ENCODE assay signal across 8 mouse cellular contexts in genomic region chr8:70863956-70864711, GRCm38 (mm10). TPM values are rescaled to one million over a fixed set of nuclear protein-coding genes. Genes with fewer than 3 reads are reported as not detected.
DNase-seq lines count a peak whose midpoint lies in the region; ATAC-seq and TF ChIP-seq lines count a peak whose summit lies in the region.

No protein-coding gene starts in this region.

- peaks cover 49% of the 10 kb centered on the region for H3K4me1 ChIP-seq in kidney, embryonic 16.5 days (ENCODE audit: insufficient read depth, low read length)
- H3K4me1 ChIP-seq in heart, embryonic 11.5 days (ENCODE audit: control insufficient read depth, insufficient read depth, low read length): peaks cover 39% of the 10 kb centered on the region
- peaks cover 48% of the 10 kb centered on the region for H3K4me1 ChIP-seq in limb, embryonic 13.5 days
- H3K4me1 ChIP-seq in olfactory bulb, adult 2 months (ENCODE audit: control insufficient read depth, insufficient read depth, low read length): peaks cover 47% of the 10 kb centered on the region

- no peaks in the 10 kb centered on the region for H3K9me3 ChIP-seq in kidney, embryonic 16.5 days (ENCODE audit: low read length)
- H3K9me3 ChIP-seq in heart, embryonic 11.5 days (replicated peaks; ENCODE audit: control insufficient read depth, low read length): no peaks in the 10 kb centered on the region
- H3K9me3 ChIP-seq in limb, embryonic 13.5 days: no peaks in the 10 kb centered on the region

- DNase-seq in kidney, adult 11 months: no peak
- DNase-seq in T-cell, adult 2 months (ENCODE audit: low spot score): peak; percentile 26
- DNase-seq in spleen, adult 18-20 months: no peak
- DNase-seq in spleen, postnatal 14 days (ENCODE audit: low spot score in 2 of 2): no peak

- no peaks in the 10 kb centered on the region for H3K36me3 ChIP-seq in kidney, embryonic 16.5 days (ENCODE audit: insufficient read depth, low read length)
- H3K36me3 ChIP-seq in heart, embryonic 11.5 days (ENCODE audit: control insufficient read depth, insufficient read depth, low read length): no peaks in the 10 kb centered on the region
- peaks cover 12% of the 10 kb centered on the region for H3K36me3 ChIP-seq in limb, embryonic 13.5 days

- WGBS in kidney, embryonic 16.5 days: under 1% methylated on average over 46 of the region's 46 CpGs
- WGBS in heart, embryonic 11.5 days (ENCODE audit: insufficient replicate concordance): 2% methylated on average over 46 of the region's 46 CpGs
- WGBS in limb, embryonic 13.5 days: under 1% methylated on average over 46 of the region's 46 CpGs
- 2% methylated on average over 46 of the region's 46 CpGs for WGBS in olfactory bulb, adult 2 months

- no peak for TF ChIP-seq CTCF in olfactory bulb, adult 2 months (IDR thresholded peaks at IDR 0.05; ENCODE audit: insufficient read depth, low read depth, low read length)

- peak overlapping the region; percentile 64 for H3K4me3 ChIP-seq in kidney, embryonic 16.5 days (ENCODE audit: low read length)
- peak overlapping the region; percentile 61 for H3K4me3 ChIP-seq in heart, embryonic 11.5 days (ENCODE audit: low read depth, low read length)
- H3K4me3 ChIP-seq in limb, embryonic 13.5 days: peak overlapping the region; percentile 51
- H3K4me3 ChIP-seq in olfactory bulb, adult 2 months (ENCODE audit: insufficient read depth, low read depth, low read length): peak overlapping the region; percentile 58

- H3K9ac ChIP-seq in kidney, embryonic 16.5 days (replicated peaks; ENCODE audit: low read length): peak overlapping the region; percentile 67
- peak overlapping the region; percentile 72 for H3K9ac ChIP-seq in heart, embryonic 11.5 days (ENCODE audit: low read depth, low read length)
- H3K9ac ChIP-seq in limb, embryonic 13.5 days: peak overlapping the region; percentile 70

- no peak for TF ChIP-seq POLR2A in olfactory bulb, adult 2 months (IDR thresholded peaks at IDR 0.05; ENCODE audit: insufficient read depth, low read depth, low read length)

- no peak overlapping the region for H3K27ac ChIP-seq in kidney, embryonic 16.5 days (ENCODE audit: low read length)
- no peak overlapping the region for H3K27ac ChIP-seq in heart, embryonic 11.5 days (ENCODE audit: low read depth, low read length)
- H3K27ac ChIP-seq in limb, embryonic 13.5 days: 0 out of 2 replicates have a peak overlapping the region, but pooled peaks have one; percentile 70
- H3K27ac ChIP-seq in olfactory bulb, adult 2 months (ENCODE audit: insufficient read depth, low read depth, low read length): peak overlapping the region; percentile 57; the same call in 1 of the 2 replicates

- H3K4me2 ChIP-seq in kidney, embryonic 16.5 days (replicated peaks; ENCODE audit: low read depth, low read length): peak overlapping the region; percentile 80
- H3K4me2 ChIP-seq in heart, embryonic 11.5 days: peak overlapping the region; percentile 88
- H3K4me2 ChIP-seq in limb, embryonic 13.5 days (replicated peaks): peak overlapping the region; percentile 96

- no peak for ATAC-seq in kidney, embryonic 16.5 days (ENCODE audit: low FRiP score, low TSS enrichment)
- no peak for ATAC-seq in heart, embryonic 11.5 days (replicated peaks; ENCODE audit: insufficient number of reproducible peaks, low FRiP score, low TSS enrichment)
- no peak for ATAC-seq in limb, embryonic 13.5 days (ENCODE audit: low FRiP score, low read depth)

- peaks cover 36% of the 10 kb centered on the region for H3K27me3 ChIP-seq in kidney, embryonic 16.5 days (ENCODE audit: insufficient read depth, low read length)
- H3K27me3 ChIP-seq in heart, embryonic 11.5 days (ENCODE audit: control insufficient read depth, insufficient read depth, low read length): peaks cover 34% of the 10 kb centered on the region
- H3K27me3 ChIP-seq in limb, embryonic 13.5 days: peaks cover 31% of the 10 kb centered on the region

RNA-seq across cellular contexts. Expression of gene Kcnn1, which starts 1.1 kb away (rescaled TPM):
- 2.9 and 4.9 TPM in 2 replicates for polyA plus RNA-seq in kidney, embryonic 16.5 days (2015; fragmentation: Nextera tagmentation; extraction: Ambion mirVana)
- polyA plus RNA-seq in heart, embryonic 11.5 days (2014; fragmentation: Nextera tagmentation; extraction: Ambion mirVana): 0.55 and 1.1 TPM in 2 replicates
- 2.9 and 4.3 TPM in 2 replicates for polyA plus RNA-seq in limb, embryonic 13.5 days (2015; fragmentation: Nextera tagmentation; extraction: Ambion mirVana)
- polyA plus RNA-seq in olfactory bulb, adult 2 months (2012; ENCODE audit: insufficient read depth, insufficient read length, low replicate concordance, missing spikeins): not detected in 2 replicates

RNA-seq across cellular contexts. Expression of gene Ccdc124, which starts 9.6 kb away (rescaled TPM):
- 114 and 119 TPM in 2 replicates for polyA plus RNA-seq in kidney, embryonic 16.5 days (2015; fragmentation: Nextera tagmentation; extraction: Ambion mirVana)
- polyA plus RNA-seq in heart, embryonic 11.5 days (2014; fragmentation: Nextera tagmentation; extraction: Ambion mirVana): 102 and 109 TPM in 2 replicates
- polyA plus RNA-seq in limb, embryonic 13.5 days (2015; fragmentation: Nextera tagmentation; extraction: Ambion mirVana): 113 and 117 TPM in 2 replicates
- polyA plus RNA-seq in olfactory bulb, adult 2 months (2012; ENCODE audit: insufficient read depth, insufficient read length, low replicate concordance, missing spikeins): not detected in 2 replicates

RNA-seq across cellular contexts. Expression of gene Arrdc2, which starts 24.6 kb away (rescaled TPM):
- 6.7 and 7.0 TPM in 2 replicates for polyA plus RNA-seq in kidney, embryonic 16.5 days (2015; fragmentation: Nextera tagmentation; extraction: Ambion mirVana)
- 2.4 and 3.2 TPM in 2 replicates for polyA plus RNA-seq in heart, embryonic 11.5 days (2014; fragmentation: Nextera tagmentation; extraction: Ambion mirVana)
- polyA plus RNA-seq in limb, embryonic 13.5 days (2015; fragmentation: Nextera tagmentation; extraction: Ambion mirVana): 6.1 and 6.2 TPM in 2 replicates
- not detected in 2 replicates for polyA plus RNA-seq in olfactory bulb, adult 2 months (2012; ENCODE audit: insufficient read depth, insufficient read length, low replicate concordance, missing spikeins)

RNA-seq across cellular contexts. Expression of gene Slc5a5, which starts 28.4 kb away (rescaled TPM):
- polyA plus RNA-seq in kidney, embryonic 16.5 days (2015; fragmentation: Nextera tagmentation; extraction: Ambion mirVana): 0.22 and 0.28 TPM in 2 replicates
- 0.06 TPM in 1 of 2 replicates, not detected in the other for polyA plus RNA-seq in heart, embryonic 11.5 days (2014; fragmentation: Nextera tagmentation; extraction: Ambion mirVana)
- polyA plus RNA-seq in limb, embryonic 13.5 days (2015; fragmentation: Nextera tagmentation; extraction: Ambion mirVana): 0.39 and 0.45 TPM in 2 replicates
- not detected in 2 replicates for polyA plus RNA-seq in olfactory bulb, adult 2 months (2012; ENCODE audit: insufficient read depth, insufficient read length, low replicate concordance, missing spikeins)

RNA-seq across cellular contexts. Expression of gene Rpl18a, which starts 33.1 kb away (rescaled TPM):
- 4,081 and 4,203 TPM in 2 replicates for polyA plus RNA-seq in kidney, embryonic 16.5 days (2015; fragmentation: Nextera tagmentation; extraction: Ambion mirVana)
- polyA plus RNA-seq in heart, embryonic 11.5 days (2014; fragmentation: Nextera tagmentation; extraction: Ambion mirVana): 2,782 and 3,146 TPM in 2 replicates
- polyA plus RNA-seq in limb, embryonic 13.5 days (2015; fragmentation: Nextera tagmentation; extraction: Ambion mirVana): 4,263 and 4,460 TPM in 2 replicates
- 776 and 1,161 TPM in 2 replicates for polyA plus RNA-seq in olfactory bulb, adult 2 months (2012; ENCODE audit: insufficient read depth, insufficient read length, low replicate concordance, missing spikeins)

Comparison
In these comparisons a context has a peak if more than half of its experiments do, and no peak if none do; other contexts are left out.
1. H3K27ac ChIP-seq: peak in limb, embryonic 13.5 days (single experiment) and olfactory bulb, adult 2 months (single experiment); none in kidney, embryonic 16.5 days (single experiment) and heart, embryonic 11.5 days (single experiment).
2. Peak in every context shown above with its lines, with median percentiles within 50 percentile points of each other: H3K4me2 ChIP-seq, H3K4me3 ChIP-seq and H3K9ac ChIP-seq.